Mouse (Mus musculus): ENCODE data around the gene Sc5d. TPM values are rescaled to one million over a fixed set of nuclear protein-coding genes. Genes with fewer than 3 reads are reported as not detected.

Sc5d gene
- polyA plus RNA-seq, 2 experiments, result 38.3 to 46.4 TPM

GRCm38 (mm10) chr9:42227804-42228203, 36.3 kb downstream of the Sc5d start:
- no peaks in the 10 kb centered on the region for H3K36me3 ChIP-seq (ENCODE audit: control insufficient read depth, insufficient read depth, low read length)
- ATAC-seq (ENCODE audit: low FRiP score, low read depth) (no peak), DNase-seq (ENCODE audit: low spot score) (no peak)
- no peak overlapping the region for H3K27ac ChIP-seq (replicated peaks; ENCODE audit: low read depth, low read length)
- H3K9ac ChIP-seq (ENCODE audit: low read depth, low read length, severe bottlenecking), result no peak overlapping the region
- WGBS, result 82% methylated on average over 1 of the region's 1 CpGs
- TF ChIP-seq POLR2A (IDR thresholded peaks at IDR 0.05; ENCODE audit: borderline replicate concordance, extremely low read depth, insufficient read depth, insufficient read length), result no peak
- H3K9me3 ChIP-seq (ENCODE audit: control insufficient read depth, low read length), result no peaks in the 10 kb centered on the region
- H3K4me1 ChIP-seq (ENCODE audit: control insufficient read depth, insufficient read depth, low read length), result no peaks in the 10 kb centered on the region
- no peak overlapping the region for H3K4me2 ChIP-seq (replicated peaks; ENCODE audit: low read depth, low read length, severe bottlenecking)
- H3K4me3 ChIP-seq (replicated peaks; ENCODE audit: low read length), result no peak overlapping the region
- no peaks in the 10 kb centered on the region for H3K27me3 ChIP-seq (ENCODE audit: control insufficient read depth, insufficient read depth, low read length)

- no peak overlapping the region for H3K9ac ChIP-seq (ENCODE audit: low read depth, low read length, severe bottlenecking)
- H3K4me3 ChIP-seq (replicated peaks; ENCODE audit: low read length), result no peak overlapping the region
- 15% methylated on average over 12 of the region's 12 CpGs for WGBS
- peaks cover 6% of the 10 kb centered on the region; the same call in 1 of the 2 replicates for H3K27me3 ChIP-seq (ENCODE audit: control insufficient read depth, insufficient read depth, low read length)
- DNase-seq (ENCODE audit: low spot score), result no peak
- no peaks in the 10 kb centered on the region for H3K4me1 ChIP-seq (ENCODE audit: control insufficient read depth, insufficient read depth, low read length)
- H3K36me3 ChIP-seq (ENCODE audit: control insufficient read depth, insufficient read depth, low read length), result no peaks in the 10 kb centered on the region
- no peak for ATAC-seq (ENCODE audit: low FRiP score, low read depth)
- no peaks in the 10 kb centered on the region for H3K9me3 ChIP-seq (ENCODE audit: control insufficient read depth, low read length)
- no peak overlapping the region for H3K4me2 ChIP-seq (replicated peaks; ENCODE audit: low read depth, low read length, severe bottlenecking)
- no peak for TF ChIP-seq POLR2A (IDR thresholded peaks at IDR 0.05; ENCODE audit: borderline replicate concordance, extremely low read depth, insufficient read depth, insufficient read length)
- no peak overlapping the region for H3K27ac ChIP-seq (replicated peaks; ENCODE audit: low read depth, low read length)
Measured at GRCm38 (mm10) chr9:42219001-42219660, 44.9 kb downstream of the Sc5d start.

GRCm38 (mm10) chr9:42217685-42218084, 46.4 kb downstream of the Sc5d start:
- Histone ChIP-seq H3K4me1 (ENCODE audit: control insufficient read depth, insufficient read depth, low read length) (no peaks in the 10 kb centered on the region), H3K9ac (ENCODE audit: low read depth, low read length, severe bottlenecking) (no peak overlapping the region), H3K36me3 (ENCODE audit: control insufficient read depth, insufficient read depth, low read length) (no peaks in the 10 kb centered on the region), H3K9me3 (ENCODE audit: control insufficient read depth, low read length) (no peaks in the 10 kb centered on the region), H3K27me3 (ENCODE audit: control insufficient read depth, insufficient read depth, low read length) (peaks cover 6% of the 10 kb centered on the region; the same call in 1 of the 2 replicates), H3K27ac (replicated peaks; ENCODE audit: low read depth, low read length) (no peak overlapping the region), H3K4me2 (replicated peaks; ENCODE audit: low read depth, low read length, severe bottlenecking) (no peak overlapping the region), H3K4me3 (replicated peaks; ENCODE audit: low read length) (no peak overlapping the region)
- TF ChIP-seq POLR2A (IDR thresholded peaks at IDR 0.05; ENCODE audit: borderline replicate concordance, extremely low read depth, insufficient read depth, insufficient read length), result no peak
- ATAC-seq (ENCODE audit: low FRiP score, low read depth) (no peak), DNase-seq (ENCODE audit: low spot score) (no peak)
- WGBS, result 77% methylated on average over 10 of the region's 10 CpGs

GRCm38 (mm10) chr9:42214116-42214515, 49.9 kb downstream of the Sc5d start:
- no peak overlapping the region for H3K9ac ChIP-seq (ENCODE audit: low read depth, low read length, severe bottlenecking)
- H3K4me1 ChIP-seq (ENCODE audit: control insufficient read depth, insufficient read depth, low read length), result no peaks in the 10 kb centered on the region
- H3K27me3 ChIP-seq (ENCODE audit: control insufficient read depth, insufficient read depth, low read length), result 0 out of 2 replicates have a peak, but pooled peaks cover 6% of the 10 kb centered on the region
- H3K36me3 ChIP-seq (ENCODE audit: control insufficient read depth, insufficient read depth, low read length), result no peaks in the 10 kb centered on the region
- H3K4me2 ChIP-seq (replicated peaks; ENCODE audit: low read depth, low read length, severe bottlenecking), result no peak overlapping the region
- no peak overlapping the region for H3K4me3 ChIP-seq (replicated peaks; ENCODE audit: low read length)
- TF ChIP-seq POLR2A (IDR thresholded peaks at IDR 0.05; ENCODE audit: borderline replicate concordance, extremely low read depth, insufficient read depth, insufficient read length), result no peak
- H3K27ac ChIP-seq (replicated peaks; ENCODE audit: low read depth, low read length), result no peak overlapping the region
- DNase-seq (ENCODE audit: low spot score), result no peak
- WGBS, result 64% methylated on average over 1 of the region's 1 CpGs
- ATAC-seq (ENCODE audit: low FRiP score, low read depth), result no peak
- H3K9me3 ChIP-seq (ENCODE audit: control insufficient read depth, low read length), result no peaks in the 10 kb centered on the region

- ATAC-seq (ENCODE audit: low FRiP score, low read depth), result no peak
- Histone ChIP-seq H3K27me3 (ENCODE audit: control insufficient read depth, insufficient read depth, low read length) (0 out of 2 replicates have a peak, but pooled peaks cover 6% of the 10 kb centered on the region), H3K4me1 (ENCODE audit: control insufficient read depth, insufficient read depth, low read length) (no peaks in the 10 kb centered on the region), H3K36me3 (ENCODE audit: control insufficient read depth, insufficient read depth, low read length) (no peaks in the 10 kb centered on the region), H3K4me2 (replicated peaks; ENCODE audit: low read depth, low read length, severe bottlenecking) (no peak overlapping the region), H3K27ac (replicated peaks; ENCODE audit: low read depth, low read length) (no peak overlapping the region), H3K9me3 (ENCODE audit: control insufficient read depth, low read length) (no peaks in the 10 kb centered on the region), H3K4me3 (replicated peaks; ENCODE audit: low read length) (no peak overlapping the region), H3K9ac (ENCODE audit: low read depth, low read length, severe bottlenecking) (no peak overlapping the region)
- TF ChIP-seq POLR2A (IDR thresholded peaks at IDR 0.05; ENCODE audit: borderline replicate concordance, extremely low read depth, insufficient read depth, insufficient read length), result no peak
- no peak for DNase-seq (ENCODE audit: low spot score)
- WGBS, result 88% methylated on average over 1 of the region's 1 CpGs
Measured at GRCm38 (mm10) chr9:42213142-42213541, 50.9 kb downstream of the Sc5d start.

All from limb, embryonic 14.5 days (tissue).